In the genomic region with DNA sequence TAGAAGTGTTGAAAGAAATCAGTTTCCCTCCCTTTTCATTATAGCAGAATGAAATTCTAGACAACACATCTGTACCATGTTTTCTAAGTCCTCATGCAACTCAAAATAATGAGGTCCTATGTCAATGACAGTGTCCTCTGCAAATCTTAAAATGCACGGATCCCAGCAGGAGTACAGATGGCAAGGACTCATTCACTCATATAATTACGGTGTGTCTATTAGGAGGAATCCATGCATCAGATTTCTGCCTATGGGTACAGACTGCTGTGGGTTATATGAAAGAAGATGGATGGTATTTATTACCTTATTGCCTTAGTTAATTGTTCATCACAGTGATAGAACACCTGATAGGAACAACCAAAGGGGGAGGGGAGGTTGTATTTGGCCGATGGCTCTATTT, we compare ENCODE assay signal across 8 mouse cellular contexts.
A peak's percentile ranks its signal among the peaks of the same experiment; 100 is the strongest.
DNase-seq lines count a peak whose midpoint lies in the region; ATAC-seq and TF ChIP-seq lines count a peak whose summit lies in the region.
"Had no signal": no experiment of that assay in that cellular context is flagged by ENCODE, and none has a peak within 500 bp of the region (broad histone marks: within the 10 kb centered on the region; RNA-seq: fewer than 3 reads in every experiment).

No protein-coding gene starts in this region.

- H3K4me2 ChIP-seq in kidney, embryonic 16.5 days (replicated peaks; ENCODE audit: low read depth, low read length) = peak overlapping the region; percentile 31; the same call in 1 of the 2 replicates
- no peak overlapping the region for H3K4me2 ChIP-seq in forebrain, embryonic 14.5 days (ENCODE audit: low read length)
- H3K4me2 ChIP-seq in limb, embryonic 13.5 days (replicated peaks) = no peak overlapping the region
- peak overlapping the region; percentile 19; the same call in 1 of the 2 replicates for H3K4me2 ChIP-seq in neural tube, embryonic 15.5 days

- no peak overlapping the region for H3K9ac ChIP-seq in kidney, embryonic 16.5 days (replicated peaks; ENCODE audit: low read length)
- H3K9ac ChIP-seq in forebrain, embryonic 14.5 days (ENCODE audit: low read length) = no peak overlapping the region
- no peak overlapping the region for H3K9ac ChIP-seq in limb, embryonic 13.5 days
- no peak overlapping the region for H3K9ac ChIP-seq in neural tube, embryonic 15.5 days (replicated peaks)

- H3K9me3 ChIP-seq in kidney, embryonic 16.5 days (ENCODE audit: low read length) = no peaks in the 10 kb centered on the region
- H3K9me3 ChIP-seq in forebrain, embryonic 14.5 days (replicated peaks; ENCODE audit: control insufficient read depth, low read length) = no peaks in the 10 kb centered on the region
- H3K9me3 ChIP-seq in limb, embryonic 13.5 days = no peaks in the 10 kb centered on the region
- no peaks in the 10 kb centered on the region for H3K9me3 ChIP-seq in neural tube, embryonic 15.5 days (replicated peaks)

- TF ChIP-seq POLR2A in kidney, adult 2 months (IDR thresholded peaks at IDR 0.05; ENCODE audit: low read depth, low read length) = no peak

- H3K4me1 ChIP-seq in kidney, embryonic 16.5 days (ENCODE audit: insufficient read depth, low read length) = peaks cover 25% of the 10 kb centered on the region
- no peaks in the 10 kb centered on the region for H3K4me1 ChIP-seq in kidney, adult 2 months (ENCODE audit: control insufficient read depth, insufficient read depth, low read length)
- H3K4me1 ChIP-seq in forebrain, embryonic 14.5 days (ENCODE audit: control insufficient read depth, insufficient read depth, low read length) = no peaks in the 10 kb centered on the region
- H3K4me1 ChIP-seq in limb, embryonic 13.5 days = peaks cover 27% of the 10 kb centered on the region
- H3K4me1 ChIP-seq in neural tube, embryonic 15.5 days = peaks cover 17% of the 10 kb centered on the region

- no peaks in the 10 kb centered on the region for H3K36me3 ChIP-seq in kidney, embryonic 16.5 days (ENCODE audit: insufficient read depth, low read length)
- no peaks in the 10 kb centered on the region for H3K36me3 ChIP-seq in kidney, adult 2 months (ENCODE audit: control insufficient read depth, insufficient read depth, low read length)
- no peaks in the 10 kb centered on the region for H3K36me3 ChIP-seq in forebrain, embryonic 14.5 days (ENCODE audit: control insufficient read depth, insufficient read depth, low read length)
- H3K36me3 ChIP-seq in limb, embryonic 13.5 days = no peaks in the 10 kb centered on the region
- no peaks in the 10 kb centered on the region for H3K36me3 ChIP-seq in neural tube, embryonic 15.5 days

- TF ChIP-seq CTCF in kidney, adult 2 months (conservative IDR thresholded peaks at IDR 0.05; ENCODE audit: insufficient read depth, insufficient read length, low read depth, low read length) = no peak

- H3K4me3 ChIP-seq in kidney, embryonic 16.5 days (ENCODE audit: low read length) = no peak overlapping the region
- no peak overlapping the region for H3K4me3 ChIP-seq in kidney, adult 2 months (ENCODE audit: insufficient read depth, low read depth, low read length)
- H3K4me3 ChIP-seq in forebrain, embryonic 14.5 days (ENCODE audit: low read depth, low read length) = no peak overlapping the region
- no peak overlapping the region for H3K4me3 ChIP-seq in limb, embryonic 13.5 days
- no peak overlapping the region for H3K4me3 ChIP-seq in neural tube, embryonic 15.5 days (replicated peaks)
- H3K4me3 ChIP-seq: erythroblast, embryonic 14.5 days had no signal

- no peak for DNase-seq in kidney, adult 2 months
- no peak for DNase-seq in forebrain, embryonic 14.5 days (ENCODE audit: low spot score)
- no peak for DNase-seq in adrenal gland, adult (ENCODE audit: inconsistent age in 2 of 2, low spot score in 1 of 2)
- DNase-seq in frontal cortex, adult 2 months (ENCODE audit: extremely low spot score in 1 of 2, low spot score in 1 of 2) = no peak

- 26% methylated on average over 3 of the region's 3 CpGs for WGBS in kidney, embryonic 16.5 days
- 45% methylated on average over 3 of the region's 3 CpGs for WGBS in kidney, adult 2 months
- WGBS in forebrain, embryonic 14.5 days = 40% methylated on average over 3 of the region's 3 CpGs
- WGBS in limb, embryonic 13.5 days = 39% methylated on average over 3 of the region's 3 CpGs
- WGBS in neural tube, embryonic 15.5 days = 23% methylated on average over 3 of the region's 3 CpGs

- H3K27me3 ChIP-seq in kidney, embryonic 16.5 days (ENCODE audit: insufficient read depth, low read length) = no peaks in the 10 kb centered on the region
- no peaks in the 10 kb centered on the region for H3K27me3 ChIP-seq in kidney, adult 2 months (replicated peaks; ENCODE audit: control insufficient read depth, insufficient read depth, low read length)
- H3K27me3 ChIP-seq in forebrain, embryonic 14.5 days (replicated peaks; ENCODE audit: control insufficient read depth, insufficient read depth, low read length) = no peaks in the 10 kb centered on the region
- no peaks in the 10 kb centered on the region for H3K27me3 ChIP-seq in limb, embryonic 13.5 days
- no peaks in the 10 kb centered on the region for H3K27me3 ChIP-seq in neural tube, embryonic 15.5 days (replicated peaks)

- ATAC-seq in kidney, embryonic 16.5 days (ENCODE audit: low FRiP score, low TSS enrichment) = peak; percentile 36; the same call in 1 of the 2 replicates
- ATAC-seq in forebrain, embryonic 14.5 days = peak; percentile 42
- 0 out of 2 replicates have a peak, but pooled peaks have one; percentile 5 for ATAC-seq in limb, embryonic 13.5 days (ENCODE audit: low FRiP score, low read depth)
- ATAC-seq in neural tube, embryonic 15.5 days (ENCODE audit: low FRiP score) = peak; percentile 58

- peak overlapping the region; percentile 97 for H3K27ac ChIP-seq in kidney, embryonic 16.5 days (ENCODE audit: low read length)
- no peak overlapping the region for H3K27ac ChIP-seq in kidney, adult 2 months (ENCODE audit: insufficient read depth, low read depth, low read length)
- H3K27ac ChIP-seq in forebrain, embryonic 14.5 days (ENCODE audit: low read depth, low read length) = no peak overlapping the region
- H3K27ac ChIP-seq in limb, embryonic 13.5 days = peak overlapping the region; percentile 74
- H3K27ac ChIP-seq in neural tube, embryonic 15.5 days (replicated peaks) = peak overlapping the region; percentile 76

Comparison
In these comparisons a context has a peak if more than half of its experiments do, and no peak if none do; other contexts are left out.
1. H3K27ac ChIP-seq: peak in kidney, embryonic 16.5 days (single experiment), limb, embryonic 13.5 days (single experiment) and neural tube, embryonic 15.5 days (single experiment); none in kidney, adult 2 months (single experiment) and forebrain, embryonic 14.5 days (single experiment).
2. ATAC-seq: peak in every context shown above with its lines; median percentile 58 in neural tube, embryonic 15.5 days; 42 in forebrain, embryonic 14.5 days; 36 in kidney, embryonic 16.5 days; 5 in limb, embryonic 13.5 days.
3. H3K4me2 ChIP-seq: peak in kidney, embryonic 16.5 days (single experiment) and neural tube, embryonic 15.5 days (single experiment); none in forebrain, embryonic 14.5 days (single experiment) and limb, embryonic 13.5 days (single experiment).